Mouse (Mus musculus) monocyte, adult 5-6 weeks (primary cell): ENCODE measurements around the gene Il18bp. TPM values are rescaled to one million over a fixed set of nuclear protein-coding genes. Genes with fewer than 3 reads are reported as not detected.

Source experiments
- ATAC-seq: fragments of 153-309, 156-312 bp; replicated peaks from 2 replicates; pipeline ENCODE4 v1.8.0; 2017; ENCODE audit warnings: mild to moderate bottlenecking; ENCODE audit not compliant: low TSS enrichment, insufficient number of reproducible peaks, severe bottlenecking, poor library complexity, low FRiP score
- total RNA-seq: library from RNA; stranded (forward); fragments of 200-1000, 200-491, 200-594 nt; gene quantifications from 3 replicates; pipeline ENCODE4 v1.2.3, GENCODE M21; 2017

Gene Il18bp
- total RNA-seq, 1 experiment from 2014 or later = 3.0 TPM

GRCm38 (mm10) chr7:101965606-101966005 lies 52.9 kb downstream of the Il18bp start:
- ATAC-seq = no peak

Other genes starting within 250 kb of the Il18bp start
- gene Phox2a, start 200.4 kb downstream of the Il18bp start, total RNA-seq = not detected in 3 replicates
- 20.6 to 58.3 TPM (median 31.0 TPM) in 3 replicates for gene Inppl1, start 180.5 kb downstream of the Il18bp start, total RNA-seq
- gene Folr2, start 161.5 kb downstream of the Il18bp start, total RNA-seq = not detected in 3 replicates
- 42.5 to 46.2 TPM (median 43.1 TPM) in 3 replicates for gene Anapc15, start 155.0 kb downstream of the Il18bp start, total RNA-seq
- gene Folr1, start 147.9 kb downstream of the Il18bp start, total RNA-seq = not detected in 3 replicates
- 72.2 to 74.2 TPM (median 73.7 TPM) in 3 replicates for gene Lamtor1, start 112.8 kb downstream of the Il18bp start, total RNA-seq
- gene Tomt, start 112.3 kb downstream of the Il18bp start, total RNA-seq = 0.68 to 0.96 TPM in 2 of 3 replicates, not detected in the other
- 0.38 to 8.0 TPM (median 2.7 TPM) in 3 replicates for gene Lrrc51, start 84.8 kb downstream of the Il18bp start, total RNA-seq
- gene Numa1, start 84.6 kb downstream of the Il18bp start, total RNA-seq = 118 to 218 TPM (median 126 TPM) in 3 replicates
- gene Rnf121, start 46.8 kb upstream of the Il18bp start, total RNA-seq = 13.5 to 24.5 TPM (median 15.9 TPM) in 3 replicates
- gene Xndc1, start 46.8 kb upstream of the Il18bp start, total RNA-seq = 10.8 to 18.4 TPM (median 13.2 TPM) in 3 replicates
- 0.87 TPM in 1 of 3 replicates, not detected in the others for gene Xntrpc, start 47.0 kb upstream of the Il18bp start, total RNA-seq
- 0.29 to 0.43 TPM in 2 of 3 replicates, not detected in the other for gene Trpc2, start 64.4 kb upstream of the Il18bp start, total RNA-seq
- gene Art1, start 83.1 kb upstream of the Il18bp start, total RNA-seq = not detected in 3 replicates
- not detected in 3 replicates for gene Art5, start 90.8 kb upstream of the Il18bp start, total RNA-seq
- not detected in 3 replicates for gene Chrna10, start 98.1 kb upstream of the Il18bp start, total RNA-seq
- gene Nup98, start 191.5 kb upstream of the Il18bp start, total RNA-seq = 67.0 to 71.8 TPM (median 71.7 TPM) in 3 replicates
- 14.2 to 22.1 TPM (median 16.5 TPM) in 3 replicates for gene Pgap2, start 191.5 kb upstream of the Il18bp start, total RNA-seq
- gene Rhog, start 237.4 kb upstream of the Il18bp start, total RNA-seq = 46.7 to 78.6 TPM (median 62.1 TPM) in 3 replicates
- gene Stim1, start 249.1 kb upstream of the Il18bp start, total RNA-seq = 46.8 to 79.7 TPM (median 51.0 TPM) in 3 replicates